In the genomic region with DNA sequence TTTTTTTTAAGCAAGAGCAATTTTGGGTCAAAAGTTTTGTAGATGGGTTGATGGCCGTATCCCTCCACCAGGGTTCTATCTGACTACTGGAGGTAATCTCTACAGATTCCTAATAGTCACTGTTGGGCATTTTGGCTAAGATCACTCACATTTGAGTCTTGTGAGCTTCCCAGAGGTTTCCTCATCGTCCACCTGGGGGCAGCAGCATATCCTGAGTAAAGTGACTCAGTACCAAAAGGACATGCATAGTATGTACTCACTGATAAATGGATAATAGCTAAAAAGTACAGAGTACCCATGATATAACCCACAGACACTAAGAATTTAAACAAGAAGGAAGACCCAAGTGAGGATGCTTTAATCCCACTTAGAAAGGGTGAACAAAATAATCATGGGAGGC, we compare ENCODE assay signal across 14 mouse cellular contexts.
A peak's percentile ranks its signal among the peaks of the same experiment; 100 is the strongest.
DNase-seq lines count a peak whose midpoint lies in the region; ATAC-seq and TF ChIP-seq lines count a peak whose summit lies in the region.
"Had no signal": no experiment of that assay in that cellular context is flagged by ENCODE, and none has a peak within 500 bp of the region (broad histone marks: within the 10 kb centered on the region; RNA-seq: fewer than 3 reads in every experiment).

No protein-coding gene starts in this region.

- no peaks in the 10 kb centered on the region for H3K4me1 ChIP-seq in stomach, postnatal 0 days (replicated peaks; ENCODE audit: control insufficient read depth, insufficient read depth)
- H3K4me1 ChIP-seq: liver, embryonic 15.5 days had no signal

- no peaks in the 10 kb centered on the region for H3K27me3 ChIP-seq in stomach, postnatal 0 days (ENCODE audit: control insufficient read depth, insufficient read depth, low read length)
- H3K27me3 ChIP-seq: liver, embryonic 15.5 days had no signal

- H3K9ac ChIP-seq in stomach, postnatal 0 days (ENCODE audit: low read length), result no peak overlapping the region
- H3K9ac ChIP-seq: liver, embryonic 15.5 days had no signal

- TF ChIP-seq EP300 in stomach, postnatal 0 days (optimal IDR thresholded peaks at IDR 0.05), result no peak

- no peak overlapping the region for H3K27ac ChIP-seq in layer of hippocampus, adult 2 months
- no peak overlapping the region for H3K27ac ChIP-seq in stomach, postnatal 0 days (replicated peaks)
- H3K27ac ChIP-seq in gastrocnemius, adult 2 months, result no peak overlapping the region
- H3K27ac ChIP-seq: liver, embryonic 15.5 days had no signal

- H3K4me2 ChIP-seq in stomach, postnatal 0 days (replicated peaks; ENCODE audit: low read depth), result no peak overlapping the region
- H3K4me2 ChIP-seq: liver, embryonic 15.5 days had no signal

- H3K4me3 ChIP-seq in layer of hippocampus, adult 2 months, result no peak overlapping the region
- no peak overlapping the region for H3K4me3 ChIP-seq in stomach, postnatal 0 days (ENCODE audit: low read depth, low read length)
- no peak overlapping the region for H3K4me3 ChIP-seq in gastrocnemius, adult 2 months
- H3K4me3 ChIP-seq: liver, embryonic 15.5 days had no signal

- peak; percentile 56 for TF ChIP-seq CTCF in layer of hippocampus, adult 2 months (conservative IDR thresholded peaks at IDR 0.05)
- TF ChIP-seq CTCF in stomach, postnatal 0 days (IDR thresholded peaks at IDR 0.05; ENCODE audit: low read depth), result peak; percentile 30; the same call in 1 of the 2 replicates
- no peak for TF ChIP-seq CTCF in gastrocnemius, adult 2 months (IDR thresholded peaks at IDR 0.05)

- no peaks in the 10 kb centered on the region for H3K36me3 ChIP-seq in stomach, postnatal 0 days (ENCODE audit: control insufficient read depth, insufficient read depth, low read length)
- H3K36me3 ChIP-seq: G1E; liver, embryonic 15.5 days had no signal

- H3K9me3 ChIP-seq in stomach, postnatal 0 days (ENCODE audit: control insufficient read depth, low read length), result no peaks in the 10 kb centered on the region
- H3K9me3 ChIP-seq: G1E; liver, embryonic 15.5 days had no signal

- peak; percentile 33 for DNase-seq in embryo, embryonic 10 days (ENCODE audit: low spot score)
- no peak for DNase-seq in embryo, embryonic 9.5 days (ENCODE audit: extremely low spot score)
- no peak for DNase-seq in layer of hippocampus, adult 2 months (ENCODE audit: low spot score in 2 of 2)
- no peak for DNase-seq in layer of hippocampus, adult 9-10 months (ENCODE audit: low spot score)
- peak; percentile 3 for DNase-seq in right cerebral cortex, postnatal 14 days
- DNase-seq in right cerebral cortex, postnatal 25 days, result no peak
- no peak for DNase-seq in stomach, postnatal 0 days (ENCODE audit: low spot score)
- DNase-seq in gastrocnemius, adult 2 months, result no peak
- DNase-seq: B cell, adult 2 months; cerebellum, adult 11-12 months; heart, postnatal 14 days had no signal

- intact Hi-C loops in gastrocnemius, adult 2 months (cut with DNase I), result no loop called here

- ATAC-seq in stomach, postnatal 0 days (ENCODE audit: low FRiP score, low TSS enrichment), result no peak
- ATAC-seq: midbrain, embryonic 16.5 days had no signal

- 37% methylated on average over 2 of the region's 2 CpGs for whole genome bisulfite sequencing in stomach, postnatal 0 days

Comparison
In these comparisons a context has a peak if more than half of its experiments do, and no peak if none do; other contexts are left out.
1. DNase-seq: peak in embryo, embryonic 10 days (single experiment) and right cerebral cortex, postnatal 14 days (single experiment); none in embryo, embryonic 9.5 days (single experiment), layer of hippocampus, adult 2 months (0 of 2), layer of hippocampus, adult 9-10 months (single experiment), right cerebral cortex, postnatal 25 days (single experiment), stomach, postnatal 0 days (single experiment) and gastrocnemius, adult 2 months (single experiment).